Mouse (Mus musculus): ENCODE measurements around the gene Fkbp2.

Fkbp2 gene

DNA sequence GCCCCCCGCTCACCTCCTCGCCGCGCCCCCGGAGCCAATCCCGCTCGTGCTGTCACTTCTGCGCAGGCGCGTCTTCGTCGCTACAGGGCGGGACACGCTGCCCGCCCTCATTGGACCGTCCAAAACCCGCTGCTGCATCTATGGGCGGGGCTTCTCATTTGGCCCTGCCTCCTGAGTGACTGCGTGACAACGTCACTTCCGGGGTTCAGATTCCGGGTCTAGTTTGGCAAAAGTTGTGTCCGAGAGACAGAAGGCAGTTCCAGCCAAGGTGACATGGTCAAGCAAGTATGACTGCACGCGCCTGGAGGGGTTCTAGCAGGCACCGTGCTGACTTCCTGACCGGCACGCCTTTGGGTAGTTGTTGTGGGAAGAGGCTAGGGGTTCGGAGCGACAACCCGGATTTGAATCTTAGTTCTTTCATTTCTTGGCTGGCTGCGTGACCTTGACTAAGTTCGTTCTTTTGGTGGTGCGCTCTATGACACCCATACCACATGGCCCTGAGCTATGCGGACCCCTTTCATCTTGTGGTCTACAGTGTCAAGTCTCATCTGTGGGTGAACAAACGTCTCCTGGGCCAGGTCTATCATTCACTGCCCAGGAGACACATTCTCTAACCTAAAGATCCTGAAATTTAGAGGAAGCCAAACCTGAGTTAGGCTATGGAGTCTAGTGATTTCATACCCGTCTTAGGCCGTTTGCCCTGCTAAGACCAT lies at the start of gene Fkbp2:
Fkbp2 (minus strand) TSS at position 121 of the 713 bp plus-strand sequence.
- in situ Hi-C loops (cut with MboI, MseI) = no loop called here

DNA sequence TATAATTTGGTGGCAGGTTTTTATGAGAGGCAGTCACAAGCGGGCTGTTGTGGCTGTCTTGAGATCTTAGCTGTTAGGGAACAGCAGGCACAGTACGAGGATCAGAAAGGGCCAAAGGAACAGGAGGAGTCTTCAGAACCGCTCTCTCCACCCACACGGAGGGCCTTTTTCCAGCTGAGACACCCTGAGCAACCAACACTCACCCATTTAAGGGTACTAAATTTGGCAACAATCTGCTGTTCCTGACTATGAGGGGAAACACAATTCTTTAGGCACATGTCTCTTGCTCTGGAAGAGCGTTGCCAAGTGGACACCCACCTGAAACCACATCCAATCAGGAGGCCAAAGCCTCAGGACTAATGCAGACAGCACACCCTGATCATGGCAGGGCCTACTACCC lies 49.2 kb upstream of the Fkbp2 start:
- in situ Hi-C loops (cut with MboI, MseI) = loop anchor here (10.0 to 25.0 kb wide), 2 partner anchors 1758 to 1875 kb away; partner anchors contain the start of genes Polr2g and Taf6l

DNA sequence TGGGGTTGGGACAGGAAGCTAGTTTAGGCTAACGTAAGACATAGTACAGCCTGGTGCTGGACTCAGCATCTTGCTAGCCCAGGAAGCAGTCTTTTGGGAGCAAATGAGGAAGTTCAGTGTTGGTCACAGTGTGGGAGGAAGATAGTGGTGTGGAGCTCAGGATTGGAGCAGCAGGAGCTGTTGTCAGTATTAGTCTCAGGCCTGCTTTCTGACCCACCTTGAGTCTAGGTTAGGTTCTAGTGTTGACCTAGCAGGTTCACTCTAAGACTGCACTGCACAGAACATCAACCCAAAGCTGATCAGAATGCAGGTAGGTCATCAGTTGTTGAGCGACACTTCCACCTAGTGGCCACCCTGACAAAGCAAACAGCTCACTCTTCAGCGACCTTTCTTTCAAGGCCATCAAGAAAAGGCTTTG lies 39.9 kb upstream of the Fkbp2 start:
- in situ Hi-C loops (cut with MboI, MseI) = loop anchor here (5.0 to 10.0 kb wide), 2 partner anchors 148 to 1885 kb away; no protein-coding TSS in a partner anchor

DNA sequence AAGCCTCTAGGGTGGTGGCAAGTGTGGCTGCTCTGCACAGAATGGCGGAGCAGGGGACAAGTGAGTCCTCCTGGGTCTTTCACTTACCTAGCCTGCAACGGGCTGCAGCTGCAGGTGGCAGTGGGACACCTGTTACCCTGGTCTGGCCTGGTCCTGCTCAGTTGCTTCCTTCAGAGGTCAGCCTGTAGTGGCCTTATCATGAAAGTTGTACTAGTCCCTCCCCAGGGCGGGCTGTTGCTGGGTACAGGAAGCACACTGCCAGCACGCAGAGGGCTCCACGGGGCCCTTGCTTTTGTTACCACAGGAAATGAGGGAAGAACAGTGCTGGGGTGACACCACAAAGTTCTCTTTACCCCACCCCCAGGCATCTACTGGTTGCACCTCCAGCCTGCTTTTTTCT lies 38.9 kb upstream of the Fkbp2 start, which contains the start of gene Fermt3:
Fermt3 (minus strand) TSS at position 279 of the 400 bp plus-strand sequence.
- in situ Hi-C loops (cut with MboI, MseI) = loop anchor here (5.0 kb wide), 1 partner anchor 82 kb away; no protein-coding TSS in a partner anchor

DNA sequence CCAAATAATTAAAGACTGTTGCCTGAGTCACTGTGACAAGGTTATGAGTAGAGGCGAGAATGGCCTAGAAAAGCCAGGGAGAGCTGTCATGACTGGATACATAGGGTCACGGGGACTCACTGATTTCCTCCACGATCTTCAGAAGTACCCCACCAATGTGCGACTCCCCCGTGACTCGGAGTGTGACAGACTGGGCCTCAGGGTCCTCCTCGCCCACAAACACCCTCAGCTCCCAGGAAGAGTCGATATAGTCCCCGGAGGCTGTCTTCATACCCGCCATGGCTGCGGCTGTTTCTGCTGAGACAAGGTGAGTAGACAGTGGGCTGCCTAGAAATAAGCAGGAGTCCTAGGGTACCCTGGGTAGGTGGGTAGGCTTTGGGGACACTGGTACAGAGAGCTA lies 38.2 kb upstream of the Fkbp2 start:
- in situ Hi-C loops (cut with MboI, MseI) = loop anchor here (5.0 kb wide), 1 partner anchor 81 kb away; no protein-coding TSS in a partner anchor

DNA sequence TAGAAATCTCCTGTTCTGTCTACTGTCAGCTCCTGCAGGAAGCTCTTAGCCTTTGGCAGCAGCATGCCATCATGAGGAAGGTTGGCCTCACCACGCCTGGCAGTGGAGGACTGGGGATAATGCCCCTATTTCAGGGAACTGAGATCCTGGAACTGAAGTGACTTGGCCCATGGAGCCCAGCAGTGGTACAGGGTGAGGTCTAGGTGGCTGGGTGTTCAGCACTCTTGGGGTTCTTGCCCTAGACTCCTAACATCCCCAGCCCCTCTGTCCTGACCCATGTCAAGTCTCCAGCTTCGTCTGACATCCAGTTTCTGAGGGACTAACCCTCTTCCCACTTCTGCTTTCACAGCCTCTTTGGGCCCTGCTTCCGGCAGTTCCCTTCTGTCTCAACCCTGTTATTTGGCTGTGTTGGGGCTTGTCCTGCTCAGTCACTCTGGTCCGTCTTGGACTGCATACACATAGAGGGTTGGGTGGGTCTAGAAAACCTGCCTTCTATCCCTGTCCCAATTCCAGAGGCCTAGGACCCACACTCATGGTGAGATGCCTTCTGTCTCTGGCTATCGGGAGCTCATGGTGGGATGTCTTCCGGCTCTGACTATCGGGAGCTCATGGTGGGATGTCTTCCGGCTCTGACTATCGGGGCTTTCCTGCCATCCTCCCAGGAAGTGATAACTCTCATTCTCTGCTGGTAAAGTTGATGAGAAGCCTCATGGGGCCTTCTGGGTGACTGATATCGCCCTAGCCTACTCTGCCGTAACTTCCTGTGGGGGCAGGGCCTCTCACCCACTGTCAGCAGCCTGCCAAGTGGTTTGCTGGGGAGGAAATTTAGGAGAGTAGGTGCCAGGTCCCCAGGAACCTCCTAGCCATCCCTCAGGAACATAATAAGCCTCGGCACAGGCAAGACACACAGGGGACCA lies 37.5 kb upstream of the Fkbp2 start:
- in situ Hi-C loops (cut with MboI, MseI) = loop anchor here (5.0 kb wide), 1 partner anchor 80 kb away; no protein-coding TSS in a partner anchor

DNA sequence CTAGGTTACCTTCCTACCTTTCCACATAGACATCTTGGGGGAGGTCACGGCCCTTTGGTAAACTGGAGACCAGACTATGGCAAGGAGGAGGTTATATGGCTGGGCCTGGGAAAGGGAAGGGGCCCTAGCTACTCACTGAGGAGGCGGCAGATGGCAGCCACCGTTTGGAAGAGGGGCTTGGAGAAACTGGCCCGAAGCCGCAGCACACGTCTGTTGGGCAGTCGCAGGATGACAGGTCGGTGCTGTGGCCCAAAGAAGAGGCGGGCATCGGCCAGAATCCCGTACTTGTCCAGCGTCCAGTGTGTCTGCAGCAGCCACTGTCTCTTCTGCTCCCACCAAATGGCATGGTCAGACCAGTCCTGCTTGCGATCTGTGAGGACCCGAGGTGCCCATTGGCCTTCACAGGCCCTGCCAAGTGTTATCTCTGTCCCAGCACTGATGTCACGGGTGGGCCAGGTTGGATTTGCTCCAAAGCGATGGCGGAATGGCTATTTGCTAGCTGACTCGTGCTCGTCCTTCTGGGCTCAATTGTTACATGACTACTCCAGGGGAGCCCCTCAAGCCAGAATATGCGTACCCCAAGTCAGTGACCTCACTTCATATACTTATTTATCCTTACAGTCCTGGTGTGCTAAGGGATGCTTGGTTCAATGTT lies 34.3 kb upstream of the Fkbp2 start:
- in situ Hi-C loops (cut with MboI, MseI) = loop anchor here (5.0 kb wide), 1 partner anchor 77 kb away; no protein-coding TSS in a partner anchor

DNA sequence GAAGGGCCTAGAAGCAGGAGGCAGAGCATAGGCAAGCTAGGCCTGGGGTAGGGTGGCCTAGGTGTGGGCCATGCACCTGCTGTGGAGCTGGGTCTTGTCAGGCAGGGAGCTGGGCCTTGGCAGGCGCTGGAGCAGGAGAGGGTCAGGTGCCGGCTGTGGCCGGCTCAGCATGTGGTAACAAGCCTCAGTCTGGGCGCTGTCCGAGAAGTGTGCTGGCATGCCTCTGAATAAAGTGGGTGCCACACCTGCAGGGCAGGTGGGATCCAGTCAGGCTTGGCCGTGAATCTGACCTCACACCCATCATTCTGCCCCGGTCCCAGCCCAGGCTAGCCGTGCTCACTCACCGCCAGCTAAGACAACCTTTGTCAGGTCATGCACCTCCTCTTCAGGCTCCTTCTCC lies 33.7 kb upstream of the Fkbp2 start:
- in situ Hi-C loops (cut with MboI, MseI) = no loop called here

DNA sequence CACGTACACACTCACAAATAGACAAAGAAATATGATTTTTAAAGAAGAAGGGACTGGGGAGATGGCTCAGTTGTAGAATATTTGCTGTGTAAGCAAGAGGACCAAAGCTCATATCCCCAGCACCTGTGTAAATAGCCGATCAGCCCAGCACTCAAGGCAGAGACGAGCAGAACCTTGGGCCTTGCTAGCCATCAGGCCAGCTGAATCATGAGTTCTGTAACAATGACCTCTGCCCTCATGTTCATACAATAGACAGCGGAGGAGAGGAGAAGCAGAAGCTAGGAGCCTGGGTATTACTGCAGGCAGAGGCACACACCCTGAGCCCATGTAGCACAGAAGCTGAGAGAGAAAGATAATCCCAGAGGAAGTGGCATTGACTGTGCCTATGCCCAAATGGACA lies 32.1 kb upstream of the Fkbp2 start:
- in situ Hi-C loops (cut with MboI, MseI) = no loop called here

DNA sequence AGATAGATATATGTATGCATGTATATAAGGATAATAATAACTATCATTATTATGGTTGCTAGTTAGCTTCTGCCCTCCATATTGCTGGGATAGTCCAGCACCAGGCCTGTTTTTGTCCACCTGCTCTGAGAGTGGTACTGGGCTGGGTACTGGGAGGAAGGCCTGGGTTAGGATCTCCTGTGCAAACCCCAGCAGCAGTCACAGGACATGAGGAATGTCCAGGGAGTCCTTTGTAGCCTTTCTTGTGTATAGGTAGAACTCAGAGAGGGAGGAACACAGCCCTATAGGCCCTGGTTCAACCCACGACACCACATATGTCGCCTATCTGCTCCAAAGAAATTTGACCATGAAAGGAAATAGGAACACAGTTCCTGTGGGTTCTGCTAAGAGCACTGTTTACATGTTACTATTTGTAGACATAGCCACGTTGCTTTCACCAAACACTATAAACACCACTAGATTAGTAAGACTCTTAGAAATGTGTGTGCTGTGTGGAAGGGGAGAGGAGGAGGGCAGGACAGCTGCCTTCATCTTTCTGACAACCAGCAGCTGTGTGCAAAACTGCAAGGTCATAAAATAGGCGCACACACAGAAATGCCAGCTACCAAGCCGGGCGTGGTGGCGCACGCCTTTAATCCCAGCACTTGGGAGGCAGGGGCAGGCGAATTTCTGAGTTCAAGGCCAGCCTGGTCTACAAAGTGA lies 26.7 kb upstream of the Fkbp2 start:
- in situ Hi-C loops (cut with MboI, MseI) = no loop called here

DNA sequence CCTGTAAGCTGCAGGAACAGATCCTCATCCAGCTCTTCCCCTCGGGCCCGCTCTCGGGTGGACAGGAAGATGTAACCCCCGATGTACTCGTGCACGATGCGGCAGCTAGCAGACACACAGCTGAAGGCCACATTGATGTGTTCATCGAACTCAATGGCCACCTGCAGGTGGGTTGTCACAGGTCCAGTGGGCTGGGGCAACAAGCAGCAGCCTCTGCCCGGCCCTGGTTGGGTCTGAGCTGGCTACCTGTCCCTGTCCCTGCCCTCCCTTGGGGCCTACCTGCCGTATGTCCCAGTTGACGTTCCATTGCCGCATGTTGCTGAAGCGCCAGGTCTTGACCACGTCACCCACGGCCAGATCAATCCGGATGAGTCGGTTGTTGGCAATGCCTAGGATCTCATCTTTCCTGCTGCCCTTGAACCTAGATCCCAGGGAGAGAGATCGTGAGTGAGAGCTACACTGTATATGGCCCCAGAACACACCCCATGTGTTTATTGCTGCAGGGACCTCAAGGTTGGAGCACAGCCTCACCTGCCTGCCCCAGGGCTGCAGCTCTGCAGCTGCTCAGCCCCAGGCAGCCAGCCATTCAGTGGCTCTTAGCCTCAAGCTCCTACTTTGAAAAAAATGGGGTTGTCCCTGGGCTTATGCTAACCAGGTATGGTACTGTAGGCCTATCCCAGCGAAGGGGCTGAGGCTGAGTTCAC lies 19.2 kb upstream of the Fkbp2 start:
- in situ Hi-C loops (cut with MboI, MseI) = no loop called here

DNA sequence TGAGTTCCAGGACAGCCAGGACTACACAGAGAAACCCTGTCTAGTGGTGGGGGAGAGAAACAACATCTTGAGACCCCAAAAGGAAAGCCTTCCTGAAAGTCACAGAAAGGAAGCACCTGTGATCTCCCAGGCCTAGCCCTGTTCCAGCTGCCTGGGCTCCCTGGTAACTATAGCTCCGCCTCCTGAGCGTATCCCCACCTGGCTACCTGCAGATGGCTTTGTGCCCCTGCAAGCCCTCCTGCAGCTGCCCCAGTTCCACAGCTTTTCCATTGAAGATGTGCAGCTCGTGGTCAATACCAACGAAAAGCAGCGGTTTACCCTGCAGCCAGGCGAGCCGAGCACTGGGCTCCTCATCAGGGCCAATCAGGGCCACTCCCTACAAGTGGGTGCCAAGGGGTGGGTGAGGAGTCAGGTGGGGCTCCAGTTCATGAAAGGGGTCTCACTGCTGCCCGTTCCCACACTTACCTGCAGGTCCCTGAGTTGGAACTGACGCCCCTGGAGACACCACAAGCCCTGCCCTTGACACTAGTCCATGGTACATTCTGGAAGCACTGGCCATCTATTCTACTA lies 17.5 kb upstream of the Fkbp2 start:
- in situ Hi-C loops (cut with MboI, MseI) = no loop called here

DNA sequence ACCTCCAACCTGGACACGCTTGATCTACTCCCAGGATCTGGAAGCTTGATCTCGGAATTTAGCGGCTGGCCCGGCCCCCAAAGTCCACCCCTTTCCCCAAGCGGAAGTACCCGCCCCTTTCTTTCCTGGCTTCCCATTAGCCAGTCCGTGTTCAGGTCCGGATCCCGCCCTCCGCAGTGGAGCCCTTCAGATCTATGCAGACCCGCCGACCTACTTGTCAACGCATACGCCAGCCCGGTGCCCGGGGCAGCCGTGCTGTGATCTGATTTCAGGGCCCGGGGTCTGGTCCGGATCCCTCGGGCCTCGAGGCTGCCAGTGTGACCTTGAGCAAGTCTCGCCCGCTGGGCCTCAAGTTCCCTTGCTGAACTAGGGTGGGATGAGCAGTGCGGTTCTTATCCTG lies 15.7 kb upstream of the Fkbp2 start, which contains the start of the genes Nudt22 and Trpt1:
Nudt22 (minus strand) TSS at position 112 of the 400 bp plus-strand sequence.
Trpt1 (plus strand) TSS at position 126 of the 400 bp plus-strand sequence.
- in situ Hi-C loops (cut with MboI, MseI) = no loop called here

DNA sequence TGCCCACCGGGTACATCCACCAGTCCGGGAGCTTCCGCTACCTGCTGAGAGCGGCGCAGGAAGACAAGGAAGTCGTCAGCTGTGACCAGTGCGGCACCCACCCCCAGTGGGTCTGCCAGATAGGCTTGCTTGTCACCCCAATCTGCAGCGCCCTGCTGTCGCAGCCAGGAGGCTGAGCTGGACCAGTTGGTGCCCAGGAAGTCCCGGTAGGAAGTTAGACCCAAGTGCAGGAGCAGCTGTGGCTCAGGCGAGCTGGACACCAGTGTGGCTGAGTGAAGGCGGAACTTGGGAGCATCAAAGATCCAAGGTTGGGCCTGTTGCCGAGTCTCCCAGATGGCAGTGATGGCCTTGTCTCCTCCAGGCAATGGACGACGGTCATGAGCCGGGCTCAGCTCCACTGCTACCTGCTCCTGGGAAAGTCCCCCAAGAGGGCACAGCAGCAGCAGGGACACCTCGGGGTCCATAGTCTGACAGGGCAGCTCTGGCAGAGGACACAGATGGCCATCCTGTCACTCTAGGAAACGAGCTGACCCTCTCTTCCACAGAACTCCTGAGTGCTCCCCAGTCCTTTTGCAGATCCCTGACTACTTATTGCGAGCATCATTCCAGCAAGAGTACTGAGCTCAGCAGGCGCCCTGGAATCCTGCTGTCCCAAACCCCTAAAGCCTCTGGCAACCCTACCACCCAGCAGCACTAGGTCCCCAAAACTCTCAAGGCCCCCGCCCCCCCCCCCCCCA lies 15.1 kb upstream of the Fkbp2 start:
- in situ Hi-C loops (cut with MboI, MseI) = no loop called here

DNA sequence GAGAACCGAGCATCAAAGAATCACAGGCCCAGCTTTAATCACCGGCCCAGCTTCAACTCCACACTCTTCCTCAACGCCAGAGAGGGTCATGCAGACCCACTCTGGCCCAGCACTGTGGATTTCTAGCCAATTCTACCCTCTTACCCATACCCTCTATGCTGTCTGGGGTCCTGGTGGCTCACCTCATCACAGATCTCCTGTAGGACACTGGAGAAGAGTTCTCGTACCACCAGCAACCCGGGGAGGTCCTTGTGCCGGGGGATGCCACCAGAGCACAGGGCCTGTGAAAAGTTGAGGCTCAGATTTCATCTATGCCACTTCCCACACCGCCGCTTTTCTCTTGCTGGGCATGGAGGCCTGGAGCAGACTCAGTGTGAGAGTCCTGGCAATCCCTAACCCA lies 14.2 kb upstream of the Fkbp2 start:
- in situ Hi-C loops (cut with MboI, MseI) = no loop called here

DNA sequence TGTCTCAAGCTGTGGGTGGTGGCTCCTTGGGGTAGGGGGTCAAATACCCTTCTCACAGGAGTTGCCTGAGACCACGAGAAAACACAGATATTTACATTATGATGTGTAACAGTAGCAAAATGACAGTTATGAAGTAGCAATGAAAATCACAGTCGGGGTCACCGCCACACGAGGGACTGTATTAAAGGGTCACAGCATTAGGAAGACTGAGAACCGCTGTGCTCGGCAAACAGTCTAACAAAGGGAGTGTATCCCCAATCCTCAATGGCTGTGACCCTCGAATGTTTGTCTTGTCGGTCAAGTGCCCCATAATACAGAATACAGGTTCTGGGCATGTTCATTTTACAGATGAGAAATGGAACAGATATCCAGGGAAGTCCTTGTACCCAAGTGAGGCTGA lies 13.7 kb upstream of the Fkbp2 start:
- in situ Hi-C loops (cut with MboI, MseI) = no loop called here

DNA sequence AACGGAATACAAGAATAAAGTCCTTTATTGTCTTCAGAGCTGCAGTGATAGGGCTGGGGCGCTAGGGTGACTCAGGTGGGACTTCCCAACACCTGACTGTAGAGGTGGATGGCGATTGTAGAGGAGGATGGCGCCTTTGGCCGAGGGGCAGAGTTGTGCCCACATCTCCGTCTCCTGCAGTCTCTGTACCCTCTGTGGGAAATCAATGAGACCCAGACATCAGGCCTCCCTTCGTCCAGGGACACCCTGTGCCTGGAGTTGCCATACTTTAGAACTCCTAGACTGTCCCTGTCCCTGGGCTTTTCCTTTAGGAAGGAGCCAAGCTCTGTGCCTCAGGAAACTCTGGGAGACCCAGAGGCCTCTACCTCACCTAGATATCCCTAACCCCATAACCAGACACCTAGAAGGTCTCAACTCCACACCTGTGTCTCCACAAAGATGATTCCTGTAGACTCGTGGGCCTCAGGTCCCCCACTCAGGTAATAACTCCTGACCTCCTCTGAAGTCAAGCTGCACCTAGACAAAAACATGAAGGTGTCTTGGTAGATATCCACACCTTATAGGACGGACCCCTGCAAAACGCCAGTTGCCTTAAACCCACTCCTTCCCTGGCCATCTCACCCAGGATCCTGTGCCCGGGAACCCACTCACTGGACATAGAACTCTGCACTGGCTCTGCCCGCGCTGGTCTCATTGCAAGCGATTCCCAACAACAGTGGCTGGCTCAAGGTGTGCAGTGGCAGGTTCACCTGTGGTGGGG lies 12.9 kb upstream of the Fkbp2 start:
- in situ Hi-C loops (cut with MboI, MseI) = no loop called here

All from regulatory T cell (primary cell).